Mouse (Mus musculus): Measurements from ENCODE around the gene Stac2.

The Stac2 gene

DNA sequence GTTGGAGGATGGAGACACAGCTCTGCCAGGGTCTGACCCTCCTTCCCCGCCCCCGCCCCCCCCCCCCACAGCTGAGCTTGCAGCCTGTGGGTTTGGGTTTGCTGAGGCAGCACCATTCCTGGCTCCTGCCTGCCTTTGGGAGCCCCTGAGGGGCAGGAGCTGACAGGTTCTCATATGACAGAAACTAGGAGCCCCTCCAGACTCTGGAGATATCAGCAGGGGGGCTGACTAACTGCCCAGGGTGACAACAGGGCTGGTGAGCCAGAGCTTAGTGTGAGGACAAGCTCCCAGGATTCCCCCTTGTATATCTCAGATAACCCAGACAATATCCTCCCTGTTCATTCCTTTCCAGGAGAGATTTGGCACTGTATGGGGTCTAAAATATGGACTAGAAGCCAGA lies 2.3 kb downstream of the Stac2 start:
- DNase-seq (ENCODE audit: low spot score), result no peak

DNA sequence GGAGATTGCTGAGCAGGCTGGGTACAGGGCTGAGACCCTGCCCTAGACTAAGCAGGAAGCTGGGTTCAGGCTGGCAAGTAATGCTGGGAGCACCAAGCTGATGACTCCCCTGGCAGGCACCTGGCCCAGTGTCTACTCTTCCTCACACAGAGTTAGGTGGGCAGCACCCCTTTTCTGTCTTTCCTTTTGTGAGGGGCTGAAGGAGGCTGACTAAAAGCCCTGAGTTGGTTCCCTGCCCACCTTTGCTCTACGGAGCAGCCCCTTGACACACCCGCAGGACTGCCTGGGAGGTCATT lies 2.8 kb downstream of the Stac2 start:
- no peak for DNase-seq (ENCODE audit: low spot score)

DNA sequence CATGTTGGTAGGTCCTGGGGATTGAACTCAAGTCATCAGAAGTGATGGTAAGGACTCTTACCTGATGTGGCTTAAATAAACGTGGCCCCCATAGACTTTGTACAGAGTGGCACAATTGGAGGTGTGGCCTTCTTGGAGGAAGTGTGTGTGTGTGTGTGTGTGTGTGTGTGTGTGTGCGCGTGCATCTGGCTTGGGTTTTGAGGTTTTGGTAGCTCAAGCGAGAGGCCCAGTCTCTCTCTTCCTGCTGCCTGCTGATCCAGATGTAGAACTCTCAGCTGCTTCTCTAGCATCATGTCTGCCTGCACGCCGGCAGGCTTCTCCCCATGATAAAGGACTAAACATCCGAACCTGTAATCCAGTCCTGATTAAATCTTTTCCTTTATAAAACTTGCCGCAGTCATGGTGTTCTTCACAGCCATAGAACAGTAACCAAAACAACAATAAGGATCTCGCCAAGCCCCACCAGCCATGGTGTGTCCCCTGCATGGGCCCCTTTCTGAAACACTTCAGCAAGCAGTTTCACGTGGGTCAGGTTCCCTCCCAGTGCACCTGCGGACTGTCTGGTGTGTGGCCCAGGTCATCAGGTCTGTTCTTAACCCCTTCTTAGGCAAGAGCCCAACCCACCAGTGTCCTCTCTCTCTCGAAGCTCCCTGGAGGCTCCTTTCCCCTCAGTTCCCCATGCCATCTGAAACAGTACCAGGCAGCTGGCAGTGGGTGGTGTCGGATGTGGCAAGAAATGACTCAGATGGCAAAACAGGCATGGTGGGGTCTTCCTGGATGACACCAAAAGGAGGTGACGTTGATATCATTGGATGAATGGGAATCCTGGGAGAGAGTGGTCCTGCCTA lies 3.4 kb downstream of the Stac2 start:
- DNase-seq (ENCODE audit: low spot score), result no peak

DNA sequence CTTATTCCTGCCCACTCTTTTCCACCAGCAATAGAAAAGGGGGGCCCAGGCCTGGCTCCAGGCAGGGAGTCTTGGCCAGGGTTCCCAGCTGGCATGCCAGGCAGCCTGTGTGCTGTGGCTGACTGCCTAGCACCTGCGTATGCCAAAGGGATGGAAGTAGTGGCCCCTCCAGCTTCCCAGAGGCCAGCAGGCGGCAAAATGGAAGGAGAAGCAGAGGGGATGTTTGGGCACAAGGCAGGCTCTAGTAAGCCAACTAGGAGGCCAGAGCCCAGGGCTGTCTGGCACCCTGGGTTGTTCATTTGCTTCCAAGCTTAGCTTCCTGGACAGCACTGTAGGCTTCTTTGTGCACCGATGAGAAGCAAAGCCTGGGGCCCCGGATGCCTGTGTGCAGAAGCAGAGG lies 5.5 kb downstream of the Stac2 start:
- no peak for DNase-seq (ENCODE audit: low spot score)

DNA sequence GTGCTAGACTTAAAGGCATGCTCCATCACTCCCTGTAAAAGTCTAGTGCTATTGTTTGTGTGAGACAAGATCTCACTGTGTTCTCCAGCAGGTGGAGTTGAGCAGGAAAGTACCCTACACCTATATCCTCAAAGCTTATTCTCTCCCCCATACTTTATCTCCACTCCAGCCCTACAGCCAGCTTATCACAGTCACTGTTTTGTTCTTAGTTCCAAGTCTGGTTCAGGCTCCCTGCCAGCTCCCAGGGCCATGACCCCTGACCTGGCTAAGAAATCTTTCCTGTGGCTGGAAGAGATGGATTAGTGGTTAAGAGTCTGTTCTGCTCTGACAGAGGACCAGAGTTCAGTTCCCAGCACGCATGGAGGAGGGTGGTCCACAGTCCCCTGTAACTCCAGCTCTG lies 6.8 kb downstream of the Stac2 start:
- DNase-seq (ENCODE audit: low spot score), result no peak

DNA sequence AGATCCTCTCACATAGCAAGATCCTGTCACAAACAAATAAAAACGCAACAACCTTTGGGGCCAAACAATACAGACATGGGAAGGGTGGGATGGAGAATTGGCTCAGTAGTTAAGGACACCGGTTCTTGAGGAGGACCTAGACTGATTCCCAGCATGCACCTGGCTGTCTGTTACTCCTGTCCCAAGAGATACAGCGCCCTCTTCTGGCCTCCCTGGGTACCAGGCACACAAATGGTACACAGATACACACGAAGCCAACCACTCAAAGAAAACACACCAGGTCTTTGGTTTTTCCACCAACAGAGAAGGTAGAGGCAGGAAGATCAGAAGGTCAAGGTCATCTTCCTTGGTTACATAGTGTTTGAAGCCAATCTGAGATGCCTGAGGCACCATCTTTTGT lies 7.7 kb downstream of the Stac2 start:
- DNase-seq (ENCODE audit: low spot score), result no peak

DNA sequence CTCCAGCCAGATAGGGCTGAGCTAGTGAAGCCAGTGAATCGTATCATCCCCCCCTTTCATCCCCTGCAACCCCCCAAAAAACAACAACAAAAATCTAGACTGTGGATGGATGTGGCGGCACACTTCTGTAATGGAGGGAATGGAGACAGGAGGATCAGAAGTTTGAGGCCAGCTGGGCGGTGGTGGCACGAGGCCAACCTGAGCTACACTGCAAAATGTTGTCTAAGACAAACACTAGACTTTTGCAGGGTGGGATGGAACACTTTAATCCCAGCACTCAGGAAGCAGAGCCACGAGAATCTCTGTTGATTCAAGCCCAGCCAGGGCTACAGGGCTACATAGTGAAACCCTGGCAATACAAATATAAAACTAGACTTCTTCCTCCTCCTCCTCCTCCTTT lies 9.2 kb downstream of the Stac2 start:
- no peak for DNase-seq (ENCODE audit: low spot score)

DNA sequence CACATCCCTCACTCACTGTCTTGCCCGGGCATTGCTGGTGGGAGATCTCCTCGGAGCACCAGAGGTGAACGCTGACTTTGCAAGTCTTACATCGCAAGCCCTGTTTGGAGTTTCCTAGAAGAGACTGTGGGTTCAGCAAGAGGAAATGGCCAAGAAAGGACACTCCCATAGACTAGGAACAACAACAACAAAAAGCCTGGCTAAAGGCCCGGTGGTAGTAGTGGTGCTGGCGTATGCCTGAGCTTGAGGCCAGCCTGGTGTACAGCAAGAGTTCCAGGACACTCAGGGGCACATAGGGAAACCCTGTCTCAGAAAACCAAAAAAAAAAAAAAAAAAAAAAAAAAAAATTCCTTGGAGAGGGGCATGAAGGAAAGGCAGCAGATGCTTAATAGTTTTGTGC lies 10.5 kb downstream of the Stac2 start:
- no peak for DNase-seq (ENCODE audit: low spot score)

DNA sequence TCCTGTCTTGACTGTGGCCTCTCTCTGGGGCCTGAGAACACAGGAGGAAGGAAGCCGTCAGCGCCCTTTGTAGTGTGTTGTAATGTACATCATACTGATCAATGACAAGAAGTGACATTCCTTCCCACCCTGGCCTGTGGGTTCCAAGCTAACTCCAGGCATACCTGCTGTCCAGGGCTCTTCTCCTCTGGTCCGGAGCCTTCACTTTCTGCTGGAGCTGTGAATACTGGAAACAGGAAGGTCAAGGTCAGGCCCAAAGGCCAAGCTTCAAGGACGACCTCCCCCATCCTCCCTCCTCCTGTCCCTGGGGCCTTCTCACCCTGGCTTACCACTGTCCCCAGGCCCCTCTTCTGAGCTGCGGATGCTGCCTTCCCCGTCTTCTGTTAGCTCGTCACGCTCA lies 12.3 kb downstream of the Stac2 start:
- no peak for DNase-seq (ENCODE audit: low spot score)

DNA sequence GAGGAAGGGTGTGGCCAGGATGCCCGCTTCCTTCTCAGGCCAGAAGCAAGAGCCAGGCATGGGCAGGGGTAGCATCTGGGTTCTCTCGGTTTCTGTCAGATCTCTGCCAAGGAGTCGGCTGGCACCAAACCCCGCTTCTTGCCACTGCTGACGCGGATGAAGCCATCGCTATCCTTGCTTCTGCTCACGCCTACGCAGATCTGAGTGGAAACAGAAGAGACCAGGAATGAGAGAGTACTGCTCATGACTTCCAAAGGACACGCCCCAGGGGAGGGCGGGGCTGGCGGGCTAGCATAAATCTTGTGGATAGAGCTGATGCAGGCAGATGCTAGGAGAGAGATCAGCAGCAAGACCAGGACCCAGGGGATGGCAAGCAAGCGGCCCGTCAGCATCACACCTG lies 15.4 kb downstream of the Stac2 start:
- DNase-seq (ENCODE audit: low spot score), result no peak

DNA sequence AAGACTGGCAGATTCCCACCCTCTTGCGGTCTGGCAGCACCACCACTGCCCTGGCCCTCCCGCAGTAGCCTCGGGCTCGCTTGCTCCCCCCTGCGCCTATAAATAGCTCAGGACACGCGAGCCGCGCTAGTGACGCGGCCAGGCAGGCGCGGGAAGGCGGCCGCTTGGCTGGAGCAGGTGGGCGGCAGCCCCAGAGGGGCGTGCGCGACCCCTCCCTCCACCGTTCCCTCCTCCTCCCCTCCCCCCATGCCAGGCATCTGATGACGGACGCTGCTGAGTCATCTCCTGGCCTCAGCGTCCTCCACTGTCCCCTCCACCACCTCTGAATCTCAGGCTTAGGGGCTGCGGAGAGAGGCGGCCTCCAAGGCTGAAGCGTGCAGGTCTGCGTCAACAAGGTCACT lies 17.3 kb downstream of the Stac2 start:
- peak; percentile 47 for DNase-seq (ENCODE audit: low spot score)

DNA sequence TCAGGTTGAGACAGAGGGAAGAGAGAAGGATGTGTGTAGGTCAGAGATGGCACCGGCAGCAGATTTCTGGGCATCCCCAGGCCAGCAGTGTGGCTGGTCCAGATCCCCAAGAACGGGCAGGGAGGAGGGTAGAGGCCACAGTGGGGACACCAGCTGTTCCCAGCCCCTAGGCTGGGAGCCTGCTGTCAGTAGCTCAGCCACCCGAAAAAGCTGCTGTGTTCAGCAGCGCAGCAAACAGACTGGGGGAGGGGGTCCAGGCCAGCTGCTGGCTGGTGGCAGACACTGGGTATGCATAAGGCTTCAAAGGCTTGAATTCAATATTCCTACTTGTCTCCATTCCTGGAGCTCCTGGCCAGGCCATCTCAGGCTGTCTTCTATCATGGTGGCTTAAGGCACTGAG lies 18.4 kb downstream of the Stac2 start:
- DNase-seq (ENCODE audit: low spot score), result no peak

DNA sequence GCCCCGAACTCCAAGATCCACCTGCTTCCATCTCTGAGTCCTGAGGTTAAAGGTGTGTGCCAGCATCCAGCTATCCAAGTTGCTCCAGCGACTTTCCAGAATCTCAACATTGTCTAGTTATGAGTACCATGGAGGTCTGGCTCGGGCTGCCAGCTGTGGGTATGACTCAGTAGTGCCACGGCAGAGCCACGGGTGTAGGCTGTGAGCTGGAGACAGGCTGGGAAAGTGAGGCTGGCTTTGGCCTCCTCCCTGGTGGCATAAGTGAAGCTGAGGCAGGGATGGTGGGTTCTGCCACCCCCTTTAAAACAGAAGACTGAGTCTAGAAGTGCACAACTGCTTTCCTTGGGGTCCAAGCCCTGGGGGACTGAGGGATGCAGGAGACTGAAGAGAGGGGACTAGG lies 19.2 kb downstream of the Stac2 start:
- DNase-seq (ENCODE audit: low spot score), result no peak

DNA sequence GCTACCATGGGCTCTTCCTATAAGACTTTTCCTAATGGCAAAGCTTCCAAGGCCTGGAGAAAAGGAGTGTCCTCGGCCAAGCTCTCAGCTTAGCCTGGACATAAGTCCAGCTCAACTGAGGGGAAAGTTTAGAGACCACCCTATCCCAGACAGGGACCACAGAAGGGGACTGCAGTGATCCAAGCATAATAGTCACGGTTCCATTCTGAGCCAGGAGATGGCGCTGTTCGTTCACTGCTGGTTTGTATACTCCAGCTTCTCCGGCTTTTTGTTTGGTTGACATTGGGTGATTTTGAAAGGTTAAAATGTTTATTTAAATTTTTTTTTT lies 21.9 kb downstream of the Stac2 start:
- DNase-seq (ENCODE audit: low spot score), result peak; percentile 81

DNA sequence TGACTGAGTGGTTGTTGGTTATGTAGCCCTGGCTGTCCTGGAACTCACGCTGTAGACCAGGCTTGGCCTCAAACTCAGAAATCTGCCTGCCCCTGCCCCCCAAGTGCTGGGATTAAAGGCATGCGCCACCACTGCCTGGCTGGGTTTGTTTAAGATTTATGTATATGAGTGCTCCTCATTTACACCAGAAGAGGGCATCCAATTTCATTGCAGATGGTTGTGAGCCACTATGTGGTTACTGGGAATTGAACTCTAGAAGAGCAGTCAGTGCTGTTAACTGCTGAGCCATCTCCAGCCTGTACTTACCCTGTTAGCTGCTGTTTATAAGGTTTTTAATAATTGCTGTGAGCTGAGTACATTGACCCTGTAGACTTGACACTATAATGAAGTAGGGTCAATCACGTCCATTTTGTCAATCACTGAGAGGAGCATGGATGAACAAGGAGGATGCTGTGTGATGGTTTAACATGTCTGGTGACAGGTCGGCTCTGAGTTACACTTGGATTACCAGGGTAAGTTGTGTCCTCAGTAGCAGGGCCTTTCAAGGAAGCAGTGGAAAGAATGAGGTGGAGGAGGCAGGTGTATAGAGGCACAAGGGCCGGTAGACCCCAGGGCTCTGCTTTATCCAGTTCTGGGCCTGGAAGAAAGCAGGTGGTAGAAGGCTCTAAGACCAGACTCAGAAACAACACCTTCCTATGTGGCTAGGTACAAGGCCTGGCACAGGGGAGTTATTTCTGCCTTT lies 22.4 kb downstream of the Stac2 start:
- DNase-seq (ENCODE audit: low spot score), result no peak

DNA sequence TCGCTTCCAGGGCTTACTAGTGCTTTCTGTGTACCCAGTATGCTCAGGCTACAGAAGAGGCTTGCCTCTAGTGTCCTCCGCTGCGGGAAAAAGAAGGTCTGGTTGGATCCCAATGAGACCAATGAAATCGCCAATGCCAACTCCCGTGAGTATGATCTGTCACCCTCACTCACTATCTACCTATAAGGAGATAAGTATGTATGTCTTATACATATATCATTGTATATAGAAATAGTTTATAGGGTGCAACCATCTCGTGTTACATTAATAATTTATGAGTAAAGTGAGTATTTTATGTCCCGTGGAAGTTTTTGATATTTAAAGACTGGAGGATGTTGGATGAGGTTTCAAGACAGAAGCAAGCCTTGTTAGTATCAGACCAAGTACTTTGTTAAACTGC lies 25.5 kb downstream of the Stac2 start:
- no peak for DNase-seq (ENCODE audit: low spot score)

DNA sequence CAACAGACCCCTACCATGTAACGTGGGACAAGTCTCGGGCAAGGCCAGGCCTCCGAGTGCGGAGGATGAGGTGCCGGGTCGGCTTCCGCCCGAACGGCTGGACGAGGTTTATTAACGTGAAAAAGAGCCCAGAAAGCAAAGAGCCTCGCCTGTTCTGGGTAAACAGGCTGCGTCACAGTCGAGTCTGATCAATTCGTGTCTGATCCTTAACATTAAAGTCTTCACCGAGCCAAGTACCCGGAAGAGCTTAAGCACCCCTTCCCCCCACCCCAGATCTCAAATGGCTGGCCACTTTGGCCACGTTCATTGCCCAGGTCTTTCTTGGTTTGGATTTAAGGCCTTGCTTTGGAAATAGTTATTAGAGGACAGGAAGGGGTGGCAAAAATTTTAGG lies 26.0 kb downstream of the Stac2 start:
- DNase-seq (ENCODE audit: low spot score), result no peak

DNA sequence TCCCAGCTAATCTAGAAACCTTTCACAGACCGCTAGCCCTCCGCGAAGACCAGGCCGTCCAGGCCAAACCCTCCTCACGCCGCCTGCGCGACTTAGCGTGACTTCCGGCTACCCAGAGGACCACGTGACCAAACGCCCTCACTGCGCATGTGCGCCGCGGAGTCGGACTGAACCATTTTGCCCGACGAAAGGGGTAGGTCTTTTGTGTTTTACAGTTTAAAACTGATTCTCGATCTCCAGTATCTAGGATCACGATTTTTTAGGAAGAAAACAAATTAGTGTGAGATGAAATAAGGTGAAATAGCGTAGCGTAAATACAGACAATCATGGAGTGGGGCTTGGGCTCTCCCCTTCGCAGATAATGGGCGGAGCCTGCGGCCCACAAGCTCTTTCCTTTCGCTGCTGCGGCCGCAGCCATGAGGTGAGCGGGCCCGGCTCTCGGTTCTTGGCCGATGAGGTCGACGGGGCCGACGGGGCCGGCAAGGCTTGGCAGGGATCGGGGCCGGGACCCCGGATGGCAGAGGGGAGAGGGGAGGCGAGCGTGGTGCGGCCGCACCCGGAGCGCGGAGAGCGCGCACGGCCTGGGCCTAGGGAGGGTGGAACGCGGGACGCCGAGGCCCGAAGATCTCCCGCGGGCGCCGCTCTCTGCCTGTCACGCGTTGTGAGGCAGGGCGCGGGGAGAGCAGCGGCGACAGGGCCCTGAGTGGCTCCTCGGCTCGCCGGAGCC lies 26.5 kb downstream of the Stac2 start, which contains the start of gene Rpl19:
TSS of gene Rpl19 (plus strand) at position 141 of the 727 bp plus-strand sequence.
- DNase-seq (ENCODE audit: low spot score), result peak; percentile 92

DNA sequence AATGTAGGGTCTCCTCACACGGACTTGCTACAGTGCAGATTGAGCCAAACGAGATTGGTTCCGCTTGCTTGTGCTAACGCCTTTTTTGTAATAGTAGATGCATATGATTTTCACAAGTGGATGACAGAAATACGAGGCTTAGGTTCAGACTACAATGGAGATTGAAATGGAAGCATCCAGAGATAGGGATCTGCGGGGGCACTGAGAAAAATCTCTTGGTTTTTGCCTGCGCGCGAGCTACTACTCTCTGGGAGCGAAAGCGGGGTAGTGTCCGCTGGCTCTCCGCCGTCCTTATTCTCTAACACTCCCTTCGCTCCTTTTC lies 27.1 kb downstream of the Stac2 start:
- no peak for DNase-seq (ENCODE audit: low spot score)

DNA sequence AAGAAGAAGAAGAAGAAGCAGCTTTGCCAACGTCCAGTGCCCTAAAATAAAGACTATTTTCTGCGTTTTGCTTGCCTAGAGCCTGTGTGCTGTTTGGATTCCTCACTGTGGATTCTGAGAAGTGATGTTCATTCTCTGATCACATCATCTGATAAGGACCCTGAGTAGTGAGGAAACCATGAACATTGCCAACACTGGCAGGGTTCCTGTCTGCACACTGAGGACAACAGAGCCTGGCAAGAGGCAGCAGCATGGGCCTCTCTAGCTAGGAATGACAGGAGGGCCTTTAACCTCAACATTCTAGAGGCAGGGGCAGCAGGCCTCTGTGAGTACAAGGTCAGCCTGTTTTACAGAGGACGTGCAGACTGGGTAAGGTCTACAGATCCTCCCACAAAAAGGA lies 28.7 kb downstream of the Stac2 start:
- no peak for DNase-seq (ENCODE audit: low spot score)

DNA sequence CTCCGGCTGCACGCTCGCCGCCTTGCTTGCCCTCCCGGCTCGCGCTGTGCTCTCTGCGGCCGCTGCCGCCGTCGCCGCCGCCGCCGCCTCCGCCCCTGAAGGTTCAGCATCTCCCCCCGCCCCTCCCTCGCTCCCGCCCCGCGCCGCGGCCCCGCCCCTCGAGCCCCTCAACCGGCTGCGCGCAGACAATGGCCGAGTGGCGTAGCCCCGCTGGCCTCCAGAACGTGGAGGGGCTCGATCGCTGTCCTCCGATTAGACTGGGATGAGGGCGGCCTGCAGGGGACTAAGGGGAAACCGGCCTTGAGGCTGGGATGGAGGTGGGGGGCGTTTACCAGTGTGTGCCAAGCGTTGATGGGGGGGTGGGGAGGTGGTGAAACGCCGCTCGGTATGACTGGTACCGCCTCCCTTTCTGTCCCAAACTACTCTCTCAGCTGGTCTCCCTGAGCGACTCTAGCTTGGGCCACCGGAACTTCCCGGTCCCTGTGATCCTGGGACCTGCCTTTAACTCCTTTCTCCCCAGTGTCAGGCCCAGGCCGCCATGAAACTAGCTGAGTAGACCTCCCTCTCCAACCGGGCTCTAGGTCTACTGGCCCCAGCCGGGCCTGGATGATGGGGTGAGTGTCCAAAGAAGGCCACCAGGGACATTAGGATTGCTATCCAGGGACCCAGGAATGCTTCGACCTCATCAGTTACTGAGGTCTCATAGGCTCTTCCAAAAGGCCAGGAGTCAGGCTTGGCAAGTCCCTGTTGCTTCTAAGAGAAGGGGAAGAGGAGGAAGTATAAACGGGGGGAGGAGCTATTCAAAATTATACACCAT lies 30.5 kb downstream of the Stac2 start, which contains the start of gene Cacnb1:
TSS of gene Cacnb1 (minus strand) at position 480 of the 817 bp plus-strand sequence.
- peak; percentile 67 for DNase-seq (ENCODE audit: low spot score)

DNA sequence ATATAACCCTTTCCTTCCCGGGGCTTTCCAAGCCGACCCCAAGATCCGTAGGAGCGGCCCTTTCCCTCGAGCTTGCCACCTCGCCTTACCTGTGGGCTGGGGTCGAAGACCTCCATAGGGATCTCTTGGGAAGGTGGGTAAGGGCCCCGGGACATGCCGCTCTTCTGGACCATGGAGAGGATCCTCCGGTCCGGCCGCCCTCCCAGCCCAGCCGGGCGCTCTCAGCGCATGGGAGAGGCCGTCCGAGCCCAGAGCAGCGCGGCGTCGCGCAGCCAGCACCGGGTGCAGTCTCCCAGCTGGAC lies 31.1 kb downstream of the Stac2 start:
- DNase-seq (ENCODE audit: low spot score), result no peak
